Comparison of ENCODE assay signal across 10 mouse cellular contexts in genomic region chr9:102791845-102792244, GRCm38 (mm10). TPM values are rescaled to one million over a fixed set of nuclear protein-coding genes. Genes with fewer than 3 reads are reported as not detected.
DNase-seq lines count a peak whose midpoint lies in the region; ATAC-seq and TF ChIP-seq lines count a peak whose summit lies in the region.
"Had no signal": no experiment of that assay in that cellular context is flagged by ENCODE, and none has a peak within 500 bp of the region (broad histone marks: within the 10 kb centered on the region; RNA-seq: fewer than 3 reads in every experiment).

No protein-coding gene starts in this region.

- intact Hi-C loops in heart, postnatal 25 days (cut with DNase I), result no loop called here

- no peak for TF ChIP-seq POLR2A in bone marrow macrophage, adult 2 months (IDR thresholded peaks at IDR 0.05; ENCODE audit: borderline replicate concordance, low read depth, low read length)

- 48% methylated on average over 9 of the region's 9 CpGs for WGBS in heart, embryonic 14.5 days
- 20% methylated on average over 9 of the region's 9 CpGs for WGBS in liver, embryonic 12.5 days (ENCODE audit: insufficient replicate concordance)

- no peak for TF ChIP-seq CTCF in bone marrow macrophage, adult 2 months (IDR thresholded peaks at IDR 0.05; ENCODE audit: low read depth, low read length)

- H3K4me3 ChIP-seq in heart, embryonic 14.5 days (ENCODE audit: control insufficient read depth in 1 of 2, insufficient read depth in 1 of 2, low read depth in 1 of 2, low read length in 2 of 2), result no peak overlapping the region; a peak in 1 of 4 replicates
- H3K4me3 ChIP-seq in bone marrow macrophage, adult 2 months (ENCODE audit: insufficient read depth, low read length), result peak overlapping the region; percentile 34
- H3K4me3 ChIP-seq in liver, embryonic 12.5 days, result no peak overlapping the region
- H3K4me3 ChIP-seq: hindbrain, embryonic 15.5 days had no signal

- no peak for ATAC-seq in heart, embryonic 14.5 days (ENCODE audit: insufficient number of reproducible peaks, insufficient read depth, low FRiP score, low read depth)
- no peak for ATAC-seq in liver, embryonic 12.5 days

- 0 out of 2 replicates have a peak overlapping the region, but pooled peaks have one; percentile 27 for H3K4me2 ChIP-seq in heart, embryonic 14.5 days (ENCODE audit: low read length)
- peak overlapping the region; percentile 48 for H3K4me2 ChIP-seq in liver, embryonic 12.5 days
- H3K4me2 ChIP-seq: hindbrain, embryonic 15.5 days had no signal

- no peaks in the 10 kb centered on the region for H3K36me3 ChIP-seq in heart, embryonic 14.5 days (ENCODE audit: control insufficient read depth, insufficient read depth, low read length)
- no peaks in the 10 kb centered on the region for H3K36me3 ChIP-seq in liver, embryonic 12.5 days
- H3K36me3 ChIP-seq: hindbrain, embryonic 15.5 days had no signal

- peaks cover 0 to 5% of the 10 kb centered on the region in 2 experiments; a peak in 1 of 4 replicates for H3K4me1 ChIP-seq in heart, embryonic 14.5 days (ENCODE audit: control insufficient read depth in 2 of 2, insufficient read depth in 2 of 2, low read length in 2 of 2)
- H3K4me1 ChIP-seq in bone marrow macrophage, adult 2 months (ENCODE audit: control insufficient read depth, insufficient read depth, low read length), result peaks cover 6% of the 10 kb centered on the region; the same call in 1 of the 2 replicates
- H3K4me1 ChIP-seq in liver, embryonic 12.5 days, result 0 out of 2 replicates have a peak, but pooled peaks cover 4% of the 10 kb centered on the region
- H3K4me1 ChIP-seq: hindbrain, embryonic 15.5 days had no signal

- H3K27ac ChIP-seq in heart, embryonic 14.5 days (replicated peaks in 1 of 2; ENCODE audit: control insufficient read depth in 1 of 2, insufficient read depth in 1 of 2, low read depth in 2 of 2, low read length in 2 of 2), result no peak overlapping the region
- H3K27ac ChIP-seq in bone marrow macrophage, adult 2 months (ENCODE audit: insufficient read depth, low read depth, low read length), result no peak overlapping the region
- no peak overlapping the region for H3K27ac ChIP-seq in liver, embryonic 12.5 days
- H3K27ac ChIP-seq: hindbrain, embryonic 15.5 days; macrophage had no signal

- H3K9ac ChIP-seq in heart, embryonic 14.5 days (ENCODE audit: low read length), result no peak overlapping the region
- H3K9ac ChIP-seq in liver, embryonic 12.5 days, result no peak overlapping the region
- H3K9ac ChIP-seq: hindbrain, embryonic 15.5 days had no signal

- DNase-seq in heart, postnatal 25 days (ENCODE audit: low spot score), result no peak
- peak; percentile 77 for DNase-seq in 416B (ENCODE audit: low read depth)
- DNase-seq in cerebellum, postnatal 4 days (ENCODE audit: low spot score in 2 of 2), result no peak
- DNase-seq in retina, embryonic 14.5 days (ENCODE audit: low spot score), result no peak
- no peak for DNase-seq in urinary bladder, postnatal 36 days (ENCODE audit: low spot score in 2 of 2)

- no peaks in the 10 kb centered on the region for H3K27me3 ChIP-seq in heart, embryonic 14.5 days (ENCODE audit: control insufficient read depth, insufficient read depth, low read length)
- H3K27me3 ChIP-seq in liver, embryonic 12.5 days (replicated peaks), result peaks cover 42% of the 10 kb centered on the region
- H3K27me3 ChIP-seq: hindbrain, embryonic 15.5 days had no signal

- no peaks in the 10 kb centered on the region for H3K9me3 ChIP-seq in heart, embryonic 14.5 days (ENCODE audit: control insufficient read depth, low read length)
- no peaks in the 10 kb centered on the region for H3K9me3 ChIP-seq in liver, embryonic 12.5 days (replicated peaks)
- H3K9me3 ChIP-seq: hindbrain, embryonic 15.5 days had no signal

RNA-seq across cellular contexts. Expression of gene Ryk, which starts 42.9 kb away (rescaled TPM):
- polyA plus RNA-seq in heart, embryonic 14.5 days (2014; fragmentation: Nextera tagmentation; extraction: Ambion mirVana), result 28.3 and 43.0 TPM in 2 replicates
- total RNA-seq in heart, postnatal 25 days (2021), result 10 to 100 TPM; 39.4 to 41.8 TPM
- 1.2 and 2.2 TPM in 2 replicates for polyA plus RNA-seq in bone marrow macrophage, adult 2 months (2012; ENCODE audit: insufficient read depth, insufficient read length, missing spikeins)
- 8.3 and 8.4 TPM in 2 replicates for polyA plus RNA-seq in liver, embryonic 12.5 days (2016; fragmentation: Nextera tagmentation; extraction: Ambion mirVana)
